ENCODE assay signal across 24 mouse cellular contexts in the genomic region with DNA sequence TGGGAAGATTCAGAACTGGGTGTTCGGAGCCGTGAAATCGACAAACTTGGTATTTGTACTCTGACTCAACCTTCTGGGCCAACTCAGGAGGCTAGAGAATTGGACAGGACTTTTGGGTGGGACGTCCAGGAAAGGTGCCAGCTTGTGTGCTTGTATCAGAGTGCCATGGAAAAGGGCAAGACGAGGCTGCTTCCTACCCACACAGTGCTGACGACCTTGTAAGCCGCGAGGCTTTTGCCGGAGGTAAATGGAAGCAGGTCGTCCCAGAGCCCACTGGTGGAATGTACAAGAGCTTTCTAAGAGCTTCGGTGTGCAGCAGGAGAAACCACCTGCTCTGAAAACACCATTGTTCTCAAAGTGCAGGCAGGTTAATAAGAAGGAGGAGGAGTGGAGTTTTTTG. TPM values are rescaled to one million over a fixed set of nuclear protein-coding genes. Genes with fewer than 3 reads are reported as not detected.
DNase-seq lines count a peak whose midpoint lies in the region; ATAC-seq and TF ChIP-seq lines count a peak whose summit lies in the region.
"Had no signal": no experiment of that assay in that cellular context is flagged by ENCODE, and none has a peak within 500 bp of the region (broad histone marks: within the 10 kb centered on the region; RNA-seq: fewer than 3 reads in every experiment).

No protein-coding gene starts in this region.

- H3K27me3 ChIP-seq in lung, embryonic 15.5 days = no peaks in the 10 kb centered on the region
- H3K27me3 ChIP-seq: limb, embryonic 13.5 days had no signal

- peak overlapping the region; percentile 65 for H3K27ac ChIP-seq in lung, embryonic 15.5 days
- H3K27ac ChIP-seq in brown adipose tissue, adult 24 weeks (replicated peaks; ENCODE audit: low read depth, low read length) = peak overlapping the region; percentile 14; the same call in 1 of the 2 replicates
- H3K27ac ChIP-seq: embryonic facial prominence, embryonic 10.5 days; hindbrain, embryonic 10.5 days; limb, embryonic 13.5 days had no signal

- H3K9ac ChIP-seq in lung, embryonic 15.5 days = no peak overlapping the region
- H3K9ac ChIP-seq: limb, embryonic 13.5 days; liver, embryonic 12.5 days had no signal

- no peaks in the 10 kb centered on the region for H3K9me3 ChIP-seq in lung, embryonic 15.5 days
- H3K9me3 ChIP-seq: embryonic facial prominence, embryonic 10.5 days; hindbrain, embryonic 10.5 days; limb, embryonic 13.5 days; liver, embryonic 12.5 days; megakaryocyte, embryonic 14.5 days had no signal

- no peak overlapping the region for H3K4me3 ChIP-seq in lung, embryonic 15.5 days
- H3K4me3 ChIP-seq in lung, adult 2 months (replicated peaks; ENCODE audit: extremely low read depth, low read depth, low read length) = no peak overlapping the region
- no peak overlapping the region for H3K4me3 ChIP-seq in brown adipose tissue, adult 24 weeks (ENCODE audit: insufficient read depth, low read depth, low read length)
- H3K4me3 ChIP-seq: embryonic facial prominence, embryonic 10.5 days; hindbrain, embryonic 10.5 days; limb, embryonic 13.5 days; liver, embryonic 12.5 days; megakaryocyte, embryonic 14.5 days had no signal

- WGBS in lung, embryonic 15.5 days = 54% methylated on average over 11 of the region's 11 CpGs
- 47% methylated on average over 11 of the region's 11 CpGs for WGBS in lung, adult 2 months

- DNase-seq in adrenal gland, adult 18-20 months (ENCODE audit: low spot score in 2 of 2) = peak; percentile 33 to 36
- no peak for DNase-seq in adrenal gland, postnatal 4 days (ENCODE audit: low spot score in 2 of 2)
- DNase-seq in lung, adult 2 months = no peak
- DNase-seq in layer of hippocampus, postnatal 14 days (ENCODE audit: low spot score in 2 of 2) = no peak
- DNase-seq in layer of hippocampus, postnatal 36 days = no peak
- DNase-seq: cerebellum, adult 11-12 months; cerebellum, postnatal 10 days; gastrocnemius, postnatal 25 days; heart, adult 18-20 months; kidney, postnatal 25 days; midbrain, embryonic 14.5 days; right cerebral cortex, postnatal 14 days; thymus, adult 18-20 months; thymus, postnatal 4 days had no signal

- H3K4me1 ChIP-seq in lung, embryonic 15.5 days = peaks cover 10% of the 10 kb centered on the region; the same call in 1 of the 2 replicates
- H3K4me1 ChIP-seq in lung, adult 2 months (ENCODE audit: control insufficient read depth, insufficient read depth, low read length) = peaks cover 3% of the 10 kb centered on the region
- peaks cover 14% of the 10 kb centered on the region for H3K4me1 ChIP-seq in brown adipose tissue, adult 24 weeks (ENCODE audit: control insufficient read depth, insufficient read depth, insufficient read length, low read length)
- H3K4me1 ChIP-seq: embryonic facial prominence, embryonic 10.5 days; limb, embryonic 13.5 days had no signal

- no peaks in the 10 kb centered on the region for H3K36me3 ChIP-seq in lung, embryonic 15.5 days
- H3K36me3 ChIP-seq: embryonic facial prominence, embryonic 10.5 days; hindbrain, embryonic 10.5 days; limb, embryonic 13.5 days; liver, embryonic 12.5 days had no signal

- no peak for TF ChIP-seq POLR2A in lung, adult 2 months (IDR thresholded peaks at IDR 0.05; ENCODE audit: borderline replicate concordance, extremely low read depth, low read depth, low read length)

- ATAC-seq in lung, embryonic 15.5 days (ENCODE audit: borderline replicate concordance, extremely low read depth, low FRiP score, low TSS enrichment) = no peak
- ATAC-seq: forebrain, embryonic 16.5 days; hindbrain, embryonic 16.5 days; intestine, postnatal 0 days; liver, embryonic 12.5 days had no signal

- no peak for TF ChIP-seq CTCF in lung, adult 2 months (IDR thresholded peaks at IDR 0.05; ENCODE audit: insufficient read depth, low read length)

- H3K4me2 ChIP-seq in lung, embryonic 15.5 days = no peak overlapping the region
- H3K4me2 ChIP-seq: limb, embryonic 13.5 days; liver, embryonic 12.5 days had no signal

RNA-seq across cellular contexts. Expression of gene Fam117a, which starts 10.6 kb away (rescaled TPM):
- total RNA-seq in adrenal gland, adult 18-20 months (2021) = 10 to 100 TPM; 11.7 to 21.8 TPM
- total RNA-seq in adrenal gland, postnatal 4 days (2021) = 10 to 100 TPM; 21.9 to 27.8 TPM
- polyA plus RNA-seq in lung, embryonic 15.5 days (2015; fragmentation: Nextera tagmentation; extraction: Ambion mirVana) = 13.0 and 13.8 TPM in 2 replicates
- 55.8 and 59.8 TPM in 2 replicates for polyA plus RNA-seq in lung, adult 2 months (2012; rRNA removed)
- 11.0 and 14.8 TPM in 2 replicates for polyA plus RNA-seq in brown adipose tissue, adult 24 weeks (2012; ENCODE audit: insufficient read depth, insufficient read length, missing spikeins)
- total RNA-seq in layer of hippocampus, postnatal 14 days (2021) = 1 to 10 TPM; 3.0 to 3.8 TPM
- 1 to 10 TPM; 4.7 to 7.3 TPM for total RNA-seq in layer of hippocampus, postnatal 36 days (2021)

RNA-seq across cellular contexts. Expression of gene Kat7, which starts 16.2 kb away (rescaled TPM):
- 10 to 100 TPM; 54.9 to 59.0 TPM for total RNA-seq in adrenal gland, adult 18-20 months (2021)
- total RNA-seq in adrenal gland, postnatal 4 days (2021) = 10 to 100 TPM; 77.8 to 80.3 TPM
- polyA plus RNA-seq in lung, embryonic 15.5 days (2015; fragmentation: Nextera tagmentation; extraction: Ambion mirVana) = 78.0 and 80.1 TPM in 2 replicates
- 21.5 and 37.2 TPM in 2 replicates for polyA plus RNA-seq in lung, adult 2 months (2012; rRNA removed)
- 21.0 and 25.9 TPM in 2 replicates for polyA plus RNA-seq in brown adipose tissue, adult 24 weeks (2012; ENCODE audit: insufficient read depth, insufficient read length, missing spikeins)
- total RNA-seq in layer of hippocampus, postnatal 14 days (2021) = 10 to 100 TPM; 63.8 to 68.7 TPM
- 10 to 100 TPM; 72.0 to 74.0 TPM for total RNA-seq in layer of hippocampus, postnatal 36 days (2021)

RNA-seq across cellular contexts. Expression of gene Slc35b1, which starts 58.2 kb away (rescaled TPM):
- total RNA-seq in adrenal gland, adult 18-20 months (2021) = 10 to 100 TPM; 55.7 to 65.8 TPM
- total RNA-seq in adrenal gland, postnatal 4 days (2021) = 10 to 100 TPM; 64.7 to 71.1 TPM
- 100 and 102 TPM in 2 replicates for polyA plus RNA-seq in lung, embryonic 15.5 days (2015; fragmentation: Nextera tagmentation; extraction: Ambion mirVana)
- polyA plus RNA-seq in lung, adult 2 months (2012; rRNA removed) = 60.6 and 80.9 TPM in 2 replicates
- 36.4 and 42.8 TPM in 2 replicates for polyA plus RNA-seq in brown adipose tissue, adult 24 weeks (2012; ENCODE audit: insufficient read depth, insufficient read length, missing spikeins)
- 10 to 100 TPM; 74.2 to 76.0 TPM for total RNA-seq in layer of hippocampus, postnatal 14 days (2021)
- 10 to 100 TPM; 71.5 to 73.1 TPM for total RNA-seq in layer of hippocampus, postnatal 36 days (2021)

Comparison
In these comparisons a context has a peak if more than half of its experiments do, and no peak if none do; other contexts are left out.
1. DNase-seq: peak in adrenal gland, adult 18-20 months (2 of 2); none in adrenal gland, postnatal 4 days (0 of 2), lung, adult 2 months (single experiment), layer of hippocampus, postnatal 14 days (0 of 2) and layer of hippocampus, postnatal 36 days (0 of 2).